Mouse (Mus musculus): ENCODE data around the gene Cela3a. TPM values are rescaled to one million over a fixed set of nuclear protein-coding genes. Genes with fewer than 3 reads are reported as not detected.

The Cela3a gene
- total and polyA plus RNA-seq, 3 experiments = not detected

GRCm38 (mm10) chr4:137357517-137358254 is 51.9 kb downstream of the Cela3a start, which contains the start of gene Cdc42:
TSS of gene Cdc42 (minus strand) at chr4:137357720.
- Histone ChIP-seq H3K4me3 (ENCODE audit: control insufficient read depth in 1 of 2, insufficient read depth in 1 of 2, low read depth in 2 of 2, low read length in 2 of 2) (peak within 1 kb of the TSS; percentile 92 to 99), H3K79me2 (ENCODE audit: control insufficient read depth, insufficient read depth, low read length, poor library complexity) (peaks cover 41% of the 10 kb centered on the region), H3K36me3 (ENCODE audit: control insufficient read depth in 1 of 2, insufficient read depth in 2 of 2, low read length in 2 of 2) (peaks cover 5 to 32% of the 10 kb centered on the region in 2 experiments; a peak in 3 of 4 replicates), H3K4me1 (ENCODE audit: control insufficient read depth in 1 of 2, insufficient read depth in 2 of 2, low read length in 2 of 2) (peaks cover 6 to 13% of the 10 kb centered on the region in 2 experiments; a peak in 3 of 4 replicates), H3K9me3 (replicated peaks; ENCODE audit: insufficient read depth, low read length) (no peaks in the 10 kb centered on the region), H3K27me3 (ENCODE audit: control insufficient read depth in 1 of 2, insufficient read depth in 2 of 2, low read length in 2 of 2) (no peaks in the 10 kb centered on the region), H3K27ac (ENCODE audit: control insufficient read depth, low read depth, low read length) (peak within 1 kb of the TSS; percentile 93), H3K9ac (ENCODE audit: control insufficient read depth, low read depth, low read length, poor library complexity, severe bottlenecking) (peak within 1 kb of the TSS; percentile 97)
- peak; percentile 97 for DNase-seq (ENCODE audit: low read depth, low spot score)
- TF ChIP-seq TBP (IDR thresholded peaks at IDR 0.05; ENCODE audit: low read depth, low read length) (peak; percentile 66), MXI1 (IDR thresholded peaks at IDR 0.05; ENCODE audit: low read depth, low read length) (peak; percentile 87), EP300 (IDR thresholded peaks at IDR 0.05; ENCODE audit: low read depth in 1 of 2, low read length in 2 of 2) (0 out of 4 replicates have a peak, but pooled peaks of 1 of the 2 experiments have one; percentile 4), RAD21 (IDR thresholded peaks at IDR 0.05; ENCODE audit: low read depth, low read length) (no peak), TCF12 (IDR thresholded peaks at IDR 0.05; ENCODE audit: low read depth, low read length) (peak; percentile 78), KAT2A (conservative IDR thresholded peaks at IDR 0.05; ENCODE audit: low read depth, low read length) (no peak; the same call in 1 of the 2 replicates), JUND (IDR thresholded peaks at IDR 0.05; ENCODE audit: low read depth, low read length) (no peak), ZKSCAN1 (IDR thresholded peaks at IDR 0.05; ENCODE audit: low read depth, low read length) (no peak), USF1 (IDR thresholded peaks at IDR 0.05; ENCODE audit: low read depth, low read length) (peak; percentile 47; the same call in 1 of the 2 replicates), POLR2AphosphoS5 (IDR thresholded peaks at IDR 0.05; ENCODE audit: borderline replicate concordance, low read depth, low read length) (no peak), BHLHE40 (IDR thresholded peaks at IDR 0.05; ENCODE audit: borderline replicate concordance, low read depth, low read length) (no peak; the same call in 1 of the 2 replicates), UBTF (IDR thresholded peaks at IDR 0.05; ENCODE audit: borderline replicate concordance, insufficient read depth, low read depth, low read length) (no peak), ZNF384 (IDR thresholded peaks at IDR 0.05; ENCODE audit: low read depth, low read length) (no peak), CHD1 (IDR thresholded peaks at IDR 0.05; ENCODE audit: low read depth, low read length) (0 out of 2 replicates have a peak, but pooled peaks have one; percentile 59), TAL1 (IDR thresholded peaks at IDR 0.05; ENCODE audit: low read length) (no peak), NELFE (IDR thresholded peaks at IDR 0.05; ENCODE audit: low read depth, low read length) (peak; percentile 93), GATA1 (IDR thresholded peaks at IDR 0.05; ENCODE audit: low read depth, low read length) (no peak), POLR2AphosphoS2 (IDR thresholded peaks at IDR 0.05; ENCODE audit: low read length) (peak; percentile 77; the same call in 1 of the 2 replicates), MYC (IDR thresholded peaks at IDR 0.05; ENCODE audit: low read depth, low read length) (peak; percentile 74; the same call in 1 of the 2 replicates), CTCF (IDR thresholded peaks at IDR 0.05 in 2 of 3, conservative IDR thresholded peaks at IDR 0.05 in 1 of 3; ENCODE audit: control insufficient read depth in 1 of 3, insufficient read depth in 1 of 3, low read depth in 2 of 3, low read length in 3 of 3, poor library complexity in 1 of 3, severe bottlenecking in 1 of 3) (no peak), POLR2A (IDR thresholded peaks at IDR 0.05; ENCODE audit: control insufficient read depth in 1 of 2, insufficient read depth in 1 of 2, low read depth in 1 of 2, low read length in 2 of 2, poor library complexity in 1 of 2) (peak; percentile 95 to 99), ZMIZ1 (IDR thresholded peaks at IDR 0.05; ENCODE audit: low read depth, low read length) (peak; percentile 75), MAZ (IDR thresholded peaks at IDR 0.05; ENCODE audit: low read depth, low read length) (peak; percentile 46; the same call in 1 of the 2 replicates), MEF2A (IDR thresholded peaks at IDR 0.05; ENCODE audit: extremely low read depth, insufficient replicate concordance, low read depth, low read length, poor library complexity, severe bottlenecking) (0 out of 2 replicates have a peak, but pooled peaks have one; percentile 22), RCOR1 (IDR thresholded peaks at IDR 0.05; ENCODE audit: low read depth, low read length) (no peak), HCFC1 (IDR thresholded peaks at IDR 0.05; ENCODE audit: low read depth, low read length) (peak; percentile 82), ELF1 (IDR thresholded peaks at IDR 0.05; ENCODE audit: low read depth, low read length) (peak; percentile 80), ZC3H11A (IDR thresholded peaks at IDR 0.05; ENCODE audit: low read depth, low read length) (no peak), SMC3 (IDR thresholded peaks at IDR 0.05; ENCODE audit: low read depth, low read length) (no peak), SIN3A (IDR thresholded peaks at IDR 0.05; ENCODE audit: low read length) (peak; percentile 63), E2F4 (IDR thresholded peaks at IDR 0.05; ENCODE audit: borderline replicate concordance, low read depth, low read length) (no peak), GABPA (IDR thresholded peaks at IDR 0.05; ENCODE audit: low read depth, low read length) (no peak), NRF1 (IDR thresholded peaks at IDR 0.05; ENCODE audit: insufficient read depth, low read depth, low read length, poor library complexity, severe bottlenecking) (peak; percentile 90), CHD2 (IDR thresholded peaks at IDR 0.05; ENCODE audit: low read length) (no peak), USF2 (IDR thresholded peaks at IDR 0.05; ENCODE audit: borderline replicate concordance in 1 of 2, insufficient read depth in 1 of 2, low read depth in 1 of 2, low read length in 2 of 2) (no peak)

Data from MEL (cell line).